Mouse (Mus musculus) layer of hippocampus, adult 2 months (tissue): ENCODE results near the gene Cym. TPM values are rescaled to one million over a fixed set of nuclear protein-coding genes. Genes with fewer than 3 reads are reported as not detected.
A peak's percentile ranks its signal among the peaks of the same experiment; 100 is the strongest.

Source experiments
- DNase-seq, 2 experiments: peaks; one replicate each; pipeline ENCODE4 v3.0.0; 2022; ENCODE audit warnings: low spot score in 2 of 2
- H3K27ac ChIP-seq: fragments of 200-600 bp; 2 replicates; pipeline ENCODE4 v1.8.1; 2022
- H3K4me3 ChIP-seq: fragments of 200-600 bp; 2 replicates; pipeline ENCODE4 v1.8.1; 2022; ENCODE audit warnings: mild to moderate bottlenecking
- CTCF ChIP-seq: fragments of 200-600 bp; conservative IDR thresholded peaks from 2 replicates; pipeline ENCODE4 v1.8.1; 2022; ENCODE audit warnings: antibody characterized with exemption, mild to moderate bottlenecking, moderate library complexity
- total RNA-seq, 2 experiments: library from RNA; stranded (reverse); gene quantifications; 2 replicates each; pipeline ENCODE4 v1.2.3; 2021

Gene Cym
- total RNA-seq, 2 experiments from 2014 or later = not detected

DNA sequence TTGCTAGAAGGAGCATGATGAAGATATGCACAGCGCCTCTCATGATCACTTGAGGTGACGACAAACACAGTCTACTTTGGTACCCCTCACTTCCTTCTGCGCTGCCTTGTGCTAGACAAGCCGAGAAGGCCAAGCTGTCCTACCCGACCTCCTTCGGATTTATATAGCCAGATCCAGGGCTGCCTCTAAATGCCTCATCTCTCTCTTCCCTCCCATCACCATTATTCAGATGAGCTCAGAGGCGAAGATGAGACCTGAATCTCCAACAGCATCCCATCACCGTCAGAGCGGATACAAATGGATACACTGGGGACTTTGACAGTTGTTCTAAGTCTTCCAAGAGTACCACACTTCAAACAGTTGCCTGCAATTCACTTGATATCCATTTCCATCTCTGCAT, 18.1 kb upstream of the Cym start, which contains the start of gene Prok1:
Prok1 (minus strand) TSS at position 101 of the 400 bp plus-strand sequence.
- Histone ChIP-seq H3K4me3 (no peak within 1 kb of the TSS), H3K27ac (no peak within 1 kb of the TSS)
- TF ChIP-seq CTCF = no peak
- no peak for DNase-seq

DNA sequence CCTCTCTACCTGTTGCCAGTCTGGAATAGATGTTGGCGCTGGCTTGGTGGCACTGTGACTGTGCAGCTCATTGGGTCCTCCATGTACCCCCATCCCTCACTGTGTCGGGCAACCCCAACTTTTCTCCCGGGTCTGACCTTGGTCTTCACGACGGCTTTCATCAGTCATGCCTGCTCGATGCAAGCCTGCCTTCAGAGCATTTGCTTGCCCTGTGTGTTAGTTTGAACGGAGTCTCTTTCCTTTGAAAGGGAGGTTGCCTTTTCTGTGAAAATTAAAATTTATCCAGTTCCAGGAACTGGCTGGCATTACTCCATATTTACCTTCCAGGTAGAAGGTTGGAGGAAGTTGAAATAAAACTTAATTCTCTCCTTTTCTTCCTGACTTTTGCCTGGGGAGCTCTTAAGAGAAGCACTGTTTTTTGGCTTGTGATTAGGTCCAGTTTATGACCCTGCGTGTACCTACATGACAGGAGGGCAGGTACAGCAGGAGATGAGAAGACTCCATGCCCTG, 17.0 kb upstream of the Cym start:
- no peak overlapping the region for H3K4me3 ChIP-seq
- TF ChIP-seq CTCF = no peak
- no peak overlapping the region for H3K27ac ChIP-seq
- no peak for DNase-seq

DNA sequence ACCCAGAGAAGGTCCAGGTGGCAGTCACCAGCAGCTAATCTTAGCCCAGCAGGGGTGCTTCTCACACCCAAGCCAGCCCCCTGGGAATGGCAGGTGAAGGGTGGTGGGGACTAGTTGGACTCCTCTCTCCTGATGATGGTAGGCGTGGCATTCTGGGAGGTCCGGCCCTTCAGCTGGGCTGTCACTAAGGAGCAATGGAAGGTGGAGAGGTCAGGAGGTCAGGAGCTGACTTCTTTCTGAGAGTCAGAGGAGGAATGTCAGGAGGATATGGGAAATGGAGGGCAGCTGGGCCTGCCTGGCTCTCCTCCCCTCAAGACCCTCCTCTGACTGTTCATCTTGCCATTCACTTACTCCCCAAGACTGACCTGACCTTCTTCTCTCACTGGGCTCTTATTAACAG, 16.5 kb upstream of the Cym start:
- no peak for TF ChIP-seq CTCF
- H3K27ac ChIP-seq = no peak overlapping the region
- no peak for DNase-seq
- H3K4me3 ChIP-seq = no peak overlapping the region

- DNase-seq = no peak
- H3K4me3 ChIP-seq = no peak overlapping the region
- H3K27ac ChIP-seq = no peak overlapping the region
- no peak for TF ChIP-seq CTCF
These were observed 12.4 kb upstream of the Cym start for GRCm38 (mm10) chr3:107233945-107234344.

- DNase-seq = peak; percentile 86 to 95
- H3K27ac ChIP-seq = peak overlapping the region; percentile 89
- TF ChIP-seq CTCF = peak; percentile 94
- peak overlapping the region; percentile 43 for H3K4me3 ChIP-seq
These were observed 11.8 kb upstream of the Cym start for GRCm38 (mm10) chr3:107233351-107233813.

- no peak for DNase-seq
- H3K4me3 ChIP-seq = no peak overlapping the region
- no peak overlapping the region for H3K27ac ChIP-seq
- no peak for TF ChIP-seq CTCF
These were observed 9.7 kb upstream of the Cym start for GRCm38 (mm10) chr3:107231202-107231601.

GRCm38 (mm10) chr3:107230527-107230926, 9.0 kb upstream of the Cym start, which contains the start of gene A630076J17Rik:
Gene A630076J17Rik (plus strand): TSS chr3:107230614.
- DNase-seq = no peak
- TF ChIP-seq CTCF = no peak
- H3K27ac ChIP-seq = no peak within 1 kb of the TSS
- no peak within 1 kb of the TSS for H3K4me3 ChIP-seq

GRCm38 (mm10) chr3:107229822-107230221, 8.3 kb upstream of the Cym start:
- TF ChIP-seq CTCF = no peak
- no peak for DNase-seq
- H3K27ac ChIP-seq = no peak overlapping the region
- H3K4me3 ChIP-seq = no peak overlapping the region

DNA sequence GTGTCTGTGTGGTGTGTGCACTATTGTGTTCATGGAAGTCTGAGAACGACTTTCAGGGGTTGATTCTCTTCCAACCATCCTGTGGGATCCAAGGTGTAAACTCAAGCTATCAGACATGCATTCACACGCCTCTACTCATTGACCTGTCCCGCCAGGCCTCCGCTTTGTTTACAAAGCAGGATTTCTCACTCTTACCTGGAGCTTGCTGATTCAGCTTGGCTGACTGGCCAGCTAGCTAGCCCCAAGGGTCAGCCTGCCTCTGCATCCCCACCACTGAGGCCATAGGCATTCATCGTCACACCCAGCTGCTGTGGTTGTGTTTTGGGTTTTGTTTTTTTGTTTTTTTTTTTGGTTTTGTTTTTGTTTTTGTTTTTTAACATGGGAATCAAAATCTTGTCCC, 7.7 kb upstream of the Cym start:
- Histone ChIP-seq H3K27ac (no peak overlapping the region), H3K4me3 (no peak overlapping the region)
- DNase-seq = no peak
- TF ChIP-seq CTCF = no peak

GRCm38 (mm10) chr3:107225820-107226219, 4.3 kb upstream of the Cym start:
- DNase-seq = no peak
- TF ChIP-seq CTCF = no peak
- no peak overlapping the region for H3K27ac ChIP-seq
- no peak overlapping the region for H3K4me3 ChIP-seq

GRCm38 (mm10) chr3:107223230-107223629, 1.7 kb upstream of the Cym start:
- DNase-seq = no peak
- no peak for TF ChIP-seq CTCF

GRCm38 (mm10) chr3:107218572-107218971, 3.0 kb downstream of the Cym start:
- TF ChIP-seq CTCF = no peak
- no peak overlapping the region for H3K27ac ChIP-seq
- no peak for DNase-seq
- H3K4me3 ChIP-seq = no peak overlapping the region

More at GRCm38 (mm10) chr3:107223230-107223629, 1.7 kb upstream of the Cym start:
- Histone ChIP-seq H3K27ac (no peak overlapping the region), H3K4me3 (no peak overlapping the region)

DNA sequence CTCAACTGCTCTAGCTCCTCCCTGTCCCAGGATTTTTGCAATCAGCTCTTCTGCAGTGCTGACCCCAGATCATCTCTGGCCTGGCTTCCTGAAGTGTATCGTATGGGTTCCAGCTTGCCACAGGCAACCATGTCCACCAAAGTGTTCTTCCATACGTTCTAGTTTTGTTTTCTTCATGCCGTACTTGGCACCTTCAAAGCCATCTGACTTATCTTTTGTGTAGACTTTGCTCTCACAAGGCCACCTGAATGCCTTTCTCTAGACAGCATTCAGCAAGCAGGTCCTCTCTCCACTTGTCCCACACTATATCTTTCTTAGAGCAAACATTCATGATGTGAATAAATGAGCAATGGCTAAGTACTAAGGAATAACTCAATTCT, 4.4 kb downstream of the Cym start:
- Histone ChIP-seq H3K27ac (no peak overlapping the region), H3K4me3 (no peak overlapping the region)
- no peak for TF ChIP-seq CTCF
- no peak for DNase-seq

GRCm38 (mm10) chr3:107216400-107217100, 5.0 kb downstream of the Cym start:
- Histone ChIP-seq H3K4me3 (no peak overlapping the region), H3K27ac (no peak overlapping the region)
- DNase-seq = no peak
- TF ChIP-seq CTCF = no peak
